Mouse (Mus musculus) midbrain, postnatal 0 days (tissue): Measurements from ENCODE around the gene Atp5g2. TPM values are rescaled to one million over a fixed set of nuclear protein-coding genes. Genes with fewer than 3 reads are reported as not detected.
A peak's percentile ranks its signal among the peaks of the same experiment; 100 is the strongest.
"Not testable (repeated sequence)": the region's sequence is repeated elsewhere in the genome, so short reads cannot be mapped to it uniquely, and the experiment has no call there.

Experiments
- ATAC-seq: fragments of 200-750 bp; cut with Nextera tagmentation; 2 replicates; pipeline ENCODE4 v1.8.0; 2017; ENCODE audit warnings: moderate number of reproducible peaks, mild to moderate bottlenecking, moderate TSS enrichment, moderate library complexity; ENCODE audit not compliant: low FRiP score
- DNase-seq: peaks from one replicate; pipeline ENCODE4 v3.0.0-alpha.2; 2015; ENCODE audit warnings: low spot score
- H3K27ac ChIP-seq: fragments of 300-500 bp; sonication (generic); 2 replicates; pipeline ENCODE4 v1.5.1; 2014; ENCODE audit warnings: low read depth, mild to moderate bottlenecking, low read length, mixed read lengths
- H3K27me3 ChIP-seq: fragments of 300-500 bp; sonication (generic); 2 replicates; pipeline ENCODE4 v1.6.1; 2014; ENCODE audit warnings: low read length, control low read depth, mixed read lengths; ENCODE audit not compliant: insufficient read depth
- H3K36me3 ChIP-seq: fragments of 300-500 bp; sonication (generic); 2 replicates; pipeline ENCODE4 v1.6.1; 2014; ENCODE audit warnings: low read length, control low read depth, mixed read lengths; ENCODE audit not compliant: insufficient read depth
- H3K4me1 ChIP-seq: fragments of 300-500 bp; sonication (generic); 2 replicates; pipeline ENCODE4 v1.6.1; 2014; ENCODE audit warnings: mild to moderate bottlenecking, control low read depth, antibody characterized with exemption, low read length, mixed read lengths; ENCODE audit not compliant: insufficient read depth
- H3K4me2 ChIP-seq: fragments of 300-500 bp; sonication (generic); 2 replicates; pipeline ENCODE4 v1.6.1; 2014; ENCODE audit warnings: low read depth, mild to moderate bottlenecking, low read length, mixed read lengths; ENCODE audit not compliant: poor library complexity, severe bottlenecking
- H3K4me3 ChIP-seq: fragments of 300-500 bp; sonication (generic); 2 replicates; pipeline ENCODE4 v1.5.1; 2014; ENCODE audit warnings: low read depth, mild to moderate bottlenecking, low read length, moderate library complexity
- H3K9ac ChIP-seq: fragments of 300-500 bp; sonication (generic); replicated peaks from 2 replicates; pipeline ENCODE4 v1.6.1; 2014; ENCODE audit warnings: mild to moderate bottlenecking, low read length, moderate library complexity, mixed read lengths; ENCODE audit not compliant: poor library complexity, severe bottlenecking
- H3K9me3 ChIP-seq: fragments of 300-500 bp; sonication (generic); 2 replicates; pipeline ENCODE4 v1.6.1; 2016; ENCODE audit warnings: low read length, control low read depth
- CTCF ChIP-seq: IDR thresholded peaks from 2 replicates; pipeline ENCODE4 v1.5.1; 2016; ENCODE audit warnings: antibody characterized with exemption, mild to moderate bottlenecking
- WGBS: fragments of 180-500 bp; shearing (Covaris S2); extraction: QIAGEN DNeasy Blood & Tissue Kit; methylation state at CpG from one replicate; pipeline ENCODE4 v1.1.7; 2014; 5-methylcytosine and 5-hydroxymethylcytosine counted together
- polyA plus RNA-seq: library from polyadenylated mRNA; unstranded; fragments of >200 nt; fragmentation: Nextera tagmentation; extraction: Ambion mirVana; gene quantifications from 2 replicates; pipeline ENCODE4 v1.2.1, GENCODE M21; 2015
- total RNA-seq: library from RNA; depleted of rRNA; stranded (reverse); fragments of >200 nt; gene quantifications from 2 replicates; pipeline ENCODE4 v1.2.3, GENCODE M21; 2014

Gene Atp5g2
- total and polyA plus RNA-seq, 2 experiments from 2014 or later, result 54.4 to 348 TPM

GRCm38 (mm10) chr15:102657926-102658381 lies 14.2 kb downstream of the Atp5g2 start:
- DNase-seq (peak; percentile 1), ATAC-seq (no peak)
- H3K36me3 ChIP-seq, result peaks cover 8% of the 10 kb centered on the region
- no peak for TF ChIP-seq CTCF
- H3K27ac ChIP-seq, result peak overlapping the region; percentile 26; the same call in 1 of the 2 replicates
- no peaks in the 10 kb centered on the region for H3K27me3 ChIP-seq
- H3K9me3 ChIP-seq, result no peaks in the 10 kb centered on the region
- H3K4me2 ChIP-seq, result no peak overlapping the region
- H3K4me3 ChIP-seq, result no peak overlapping the region
- H3K4me1 ChIP-seq, result no peaks in the 10 kb centered on the region
- H3K9ac ChIP-seq, result no peak overlapping the region
- WGBS, result 58% methylated on average over 3 of the region's 3 CpGs

GRCm38 (mm10) chr15:102656658-102657057 lies 15.5 kb downstream of the Atp5g2 start:
- WGBS, result 15% methylated on average over 4 of the region's 4 CpGs
- H3K36me3 ChIP-seq, result peaks cover under 1% of the 10 kb centered on the region; the same call in 1 of the 2 replicates
- no peaks in the 10 kb centered on the region for H3K9me3 ChIP-seq
- DNase-seq (peak; percentile 50), ATAC-seq (no peak)
- no peak overlapping the region for H3K4me3 ChIP-seq
- H3K27me3 ChIP-seq, result no peaks in the 10 kb centered on the region
- H3K9ac ChIP-seq, result no peak overlapping the region
- peak overlapping the region; percentile 48 for H3K27ac ChIP-seq
- TF ChIP-seq CTCF, result no peak
- no peak overlapping the region for H3K4me2 ChIP-seq
- no peaks in the 10 kb centered on the region for H3K4me1 ChIP-seq

- H3K9ac ChIP-seq, H3K27me3 ChIP-seq, ATAC-seq, H3K4me2 ChIP-seq, H3K4me3 ChIP-seq, DNase-seq, H3K4me1 ChIP-seq, H3K36me3 ChIP-seq, H3K9me3 ChIP-seq, H3K27ac ChIP-seq: not testable (repeated sequence)
- WGBS, result 88% methylated on average over 8 of the region's 9 CpGs
Observed at GRCm38 (mm10) chr15:102651928-102652660, 20.1 kb downstream of the Atp5g2 start.

- no peaks in the 10 kb centered on the region for H3K4me1 ChIP-seq
- WGBS, result 87% methylated on average over 3 of the region's 3 CpGs
- ATAC-seq, result no peak
- TF ChIP-seq CTCF, result no peak
- no peak for DNase-seq
- no peak overlapping the region for H3K4me2 ChIP-seq
- H3K9ac ChIP-seq, result no peak overlapping the region
- no peaks in the 10 kb centered on the region for H3K9me3 ChIP-seq
- no peak overlapping the region for H3K4me3 ChIP-seq
- H3K36me3 ChIP-seq, result no peaks in the 10 kb centered on the region
- no peak overlapping the region for H3K27ac ChIP-seq
- H3K27me3 ChIP-seq, result no peaks in the 10 kb centered on the region
Observed at GRCm38 (mm10) chr15:102651107-102651506, 21.0 kb downstream of the Atp5g2 start.

- ATAC-seq, result no peak
- Histone ChIP-seq H3K36me3 (no peaks in the 10 kb centered on the region), H3K27me3 (no peaks in the 10 kb centered on the region), H3K9me3 (no peaks in the 10 kb centered on the region), H3K4me3 (no peak overlapping the region), H3K4me1 (no peaks in the 10 kb centered on the region), H3K27ac (no peak overlapping the region), H3K9ac (no peak overlapping the region), H3K4me2 (no peak overlapping the region)
- DNase-seq, result peak; percentile 28
- WGBS, result 87% methylated on average over 3 of the region's 3 CpGs
- TF ChIP-seq CTCF, result no peak
Observed at GRCm38 (mm10) chr15:102635817-102636216, 36.3 kb downstream of the Atp5g2 start.

GRCm38 (mm10) chr15:102634684-102635083 lies 37.5 kb downstream of the Atp5g2 start:
- H3K4me1 ChIP-seq, result no peaks in the 10 kb centered on the region
- 92% methylated on average over 8 of the region's 8 CpGs for WGBS
- no peak for ATAC-seq

More at GRCm38 (mm10) chr15:102634684-102635083, 37.5 kb downstream of the Atp5g2 start:
- Histone ChIP-seq H3K4me2 (no peak overlapping the region), H3K9ac (no peak overlapping the region), H3K9me3 (no peaks in the 10 kb centered on the region), H3K27ac (no peak overlapping the region), H3K27me3 (no peaks in the 10 kb centered on the region), H3K36me3 (no peaks in the 10 kb centered on the region), H3K4me3 (no peak overlapping the region)
- DNase-seq, result no peak
- TF ChIP-seq CTCF, result no peak
